Mouse (Mus musculus) stomach, embryonic 14.5 days (tissue): ENCODE measurements around the gene Dkk3. TPM values are rescaled to one million over a fixed set of nuclear protein-coding genes. Genes with fewer than 3 reads are reported as not detected.
A peak's percentile ranks its signal among the peaks of the same experiment; 100 is the strongest.

ENCODE experiments used
- ATAC-seq: fragments of 200-750 bp; cut with Nextera tagmentation; 2 replicates; pipeline ENCODE4 v1.8.0; 2017; ENCODE audit warnings: low read depth, moderate TSS enrichment; ENCODE audit not compliant: insufficient number of reproducible peaks, insufficient read depth, low FRiP score
- H3K27ac ChIP-seq: fragments of 300-500 bp; sonication (generic); 2 replicates; pipeline ENCODE4 v1.5.1; 2014; ENCODE audit warnings: mild to moderate bottlenecking, low read length, moderate library complexity, mixed read lengths
- H3K27me3 ChIP-seq: fragments of 300-500 bp; sonication (generic); 2 replicates; pipeline ENCODE4 v1.6.1; 2014; ENCODE audit warnings: low read length, control low read depth, mixed read lengths; ENCODE audit not compliant: control insufficient read depth, insufficient read depth
- H3K36me3 ChIP-seq: fragments of 300-500 bp; sonication (generic); 2 replicates; pipeline ENCODE4 v1.6.1; 2014; ENCODE audit warnings: mild to moderate bottlenecking, control low read depth, low read length, moderate library complexity, mixed read lengths; ENCODE audit not compliant: control insufficient read depth, insufficient read depth
- H3K4me1 ChIP-seq: fragments of 300-500 bp; sonication (generic); 2 replicates; pipeline ENCODE4 v1.6.1; 2014; ENCODE audit warnings: low read length, control low read depth, mixed read lengths; ENCODE audit not compliant: control insufficient read depth, insufficient read depth
- H3K4me2 ChIP-seq: fragments of 300-500 bp; sonication (generic); replicated peaks from 2 replicates; pipeline ENCODE4 v1.6.1; 2014; ENCODE audit warnings: low read depth, low read length, control low read depth
- H3K4me3 ChIP-seq: fragments of 300-500 bp; sonication (generic); 2 replicates; pipeline ENCODE4 v1.5.1; 2014; ENCODE audit warnings: low read depth, low read length, control low read depth
- H3K9ac ChIP-seq: fragments of 300-500 bp; sonication (generic); replicated peaks from 2 replicates; pipeline ENCODE4 v1.6.1; 2014; ENCODE audit warnings: low read depth, mild to moderate bottlenecking, control low read depth, low read length, moderate library complexity, mixed read lengths
- H3K9me3 ChIP-seq: fragments of 300-500 bp; sonication (generic); 2 replicates; pipeline ENCODE4 v1.6.1; 2016; ENCODE audit warnings: low read depth, low read length, control low read depth; ENCODE audit not compliant: control insufficient read depth
- WGBS: fragments of 180-500 bp; shearing (Covaris S2); extraction: QIAGEN DNeasy Blood & Tissue Kit; methylation state at CpG from one replicate; pipeline ENCODE4 v1.1.7; 2014; 5-methylcytosine and 5-hydroxymethylcytosine counted together
- polyA plus RNA-seq: library from polyadenylated mRNA; unstranded; fragments of >200 nt; fragmentation: Nextera tagmentation; extraction: Ambion mirVana; gene quantifications from 2 replicates; pipeline ENCODE4 v1.2.1, GENCODE M21; 2014

The Dkk3 gene
- polyA plus RNA-seq, 1 experiment from 2014 or later, result 31.5 TPM

DNA sequence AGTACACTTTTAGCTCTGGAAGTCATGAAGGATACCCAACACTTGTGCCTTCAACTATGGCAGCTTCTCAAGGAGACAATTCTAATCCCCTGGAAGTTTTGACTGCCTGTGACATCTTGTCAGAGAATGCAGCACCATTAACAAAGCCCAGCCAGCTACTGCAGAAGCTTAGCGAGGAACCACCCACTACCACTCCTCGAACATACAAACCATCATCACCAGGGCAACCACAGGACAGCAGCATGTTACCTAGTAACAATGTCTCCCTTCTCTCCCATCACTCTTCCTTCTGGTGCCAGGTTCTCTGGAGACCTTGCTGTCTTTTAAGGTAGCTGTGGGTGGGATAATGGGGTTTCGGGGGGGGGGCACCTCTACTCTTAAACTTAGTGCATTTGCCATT lies 40.5 kb upstream of the Dkk3 start:
- Histone ChIP-seq H3K9me3 (no peaks in the 10 kb centered on the region), H3K9ac (no peak overlapping the region), H3K4me1 (peaks cover 10% of the 10 kb centered on the region; the same call in 1 of the 2 replicates), H3K4me2 (no peak overlapping the region), H3K36me3 (no peaks in the 10 kb centered on the region), H3K4me3 (no peak overlapping the region), H3K27me3 (no peaks in the 10 kb centered on the region), H3K27ac (no peak overlapping the region)
- 61% methylated on average over 3 of the region's 3 CpGs for WGBS
- ATAC-seq, result no peak

DNA sequence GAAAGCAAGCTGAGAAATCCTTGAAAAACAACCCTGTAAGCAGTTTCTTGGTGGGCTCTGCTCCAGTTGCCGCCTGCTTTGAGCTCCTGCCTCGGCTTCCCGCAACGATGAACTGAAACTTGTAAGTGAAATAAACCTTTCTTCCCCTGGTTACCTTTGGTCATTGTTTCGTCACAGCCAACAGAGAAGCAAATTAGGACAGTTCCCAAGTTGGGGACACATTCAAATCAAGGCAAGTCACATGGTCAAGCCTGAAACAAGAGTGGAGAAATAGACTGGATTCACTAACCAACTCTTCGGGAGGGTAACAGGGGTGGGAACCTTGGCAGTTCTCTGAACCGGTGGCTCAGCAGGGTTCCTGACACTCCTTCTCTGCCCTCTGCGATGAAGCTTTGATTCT lies 38.6 kb upstream of the Dkk3 start:
- Histone ChIP-seq H3K9ac (no peak overlapping the region), H3K4me3 (no peak overlapping the region), H3K4me1 (no peaks in the 10 kb centered on the region), H3K27me3 (no peaks in the 10 kb centered on the region), H3K36me3 (no peaks in the 10 kb centered on the region), H3K4me2 (no peak overlapping the region), H3K27ac (no peak overlapping the region), H3K9me3 (no peaks in the 10 kb centered on the region)
- ATAC-seq, result no peak
- WGBS, result 70% methylated on average over 8 of the region's 8 CpGs

DNA sequence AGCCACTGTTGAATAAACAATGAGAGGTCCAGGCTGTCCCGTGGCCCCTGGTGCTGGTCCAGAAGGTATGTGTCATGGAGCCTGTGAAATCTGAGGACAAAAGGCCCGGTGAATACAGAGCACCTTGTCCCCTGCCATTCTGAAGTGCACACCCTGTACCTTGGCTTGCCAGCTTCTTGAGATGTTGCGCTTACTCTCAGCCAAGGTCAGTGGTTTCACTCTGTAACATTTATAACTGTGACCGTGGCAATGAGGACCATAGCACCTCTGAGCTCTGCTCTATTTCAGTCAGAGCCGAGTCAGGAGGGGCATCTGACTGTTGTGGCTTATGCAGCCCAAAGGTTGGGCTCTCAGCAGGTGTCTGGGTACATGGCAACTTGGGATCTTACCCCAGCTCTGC lies 35.4 kb upstream of the Dkk3 start:
- Histone ChIP-seq H3K9me3 (no peaks in the 10 kb centered on the region), H3K9ac (no peak overlapping the region), H3K27me3 (no peaks in the 10 kb centered on the region), H3K36me3 (no peaks in the 10 kb centered on the region), H3K27ac (no peak overlapping the region), H3K4me2 (no peak overlapping the region), H3K4me1 (no peaks in the 10 kb centered on the region), H3K4me3 (no peak overlapping the region)
- 80% methylated on average over 5 of the region's 5 CpGs for WGBS
- ATAC-seq, result no peak

DNA sequence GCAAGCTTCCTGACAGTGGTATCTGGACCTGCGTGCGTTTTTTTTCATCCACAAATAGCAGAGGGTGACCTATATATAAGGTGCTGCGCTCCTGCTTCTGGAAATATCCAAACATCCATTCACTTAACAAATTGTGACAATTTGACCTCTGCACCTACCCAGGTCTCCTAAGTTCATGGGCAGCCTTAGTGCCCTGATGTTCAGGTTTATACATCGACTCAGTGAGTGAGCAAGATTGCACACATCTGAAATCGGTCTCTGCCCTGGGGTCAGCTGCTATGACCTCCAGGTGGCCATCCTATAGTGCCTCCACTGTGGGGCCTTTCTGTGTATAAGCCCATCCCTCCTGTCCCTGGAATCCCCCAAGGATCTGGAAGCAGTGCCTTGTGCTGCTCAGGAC lies 33.9 kb upstream of the Dkk3 start:
- no peak for ATAC-seq
- no peaks in the 10 kb centered on the region for H3K9me3 ChIP-seq
- no peak overlapping the region for H3K4me3 ChIP-seq
- no peak overlapping the region for H3K27ac ChIP-seq
- no peak overlapping the region for H3K9ac ChIP-seq
- no peaks in the 10 kb centered on the region for H3K36me3 ChIP-seq
- 0 out of 2 replicates have a peak, but pooled peaks cover 2% of the 10 kb centered on the region for H3K4me1 ChIP-seq
- WGBS, result 61% methylated on average over 5 of the region's 5 CpGs
- H3K4me2 ChIP-seq, result no peak overlapping the region
- no peaks in the 10 kb centered on the region for H3K27me3 ChIP-seq

DNA sequence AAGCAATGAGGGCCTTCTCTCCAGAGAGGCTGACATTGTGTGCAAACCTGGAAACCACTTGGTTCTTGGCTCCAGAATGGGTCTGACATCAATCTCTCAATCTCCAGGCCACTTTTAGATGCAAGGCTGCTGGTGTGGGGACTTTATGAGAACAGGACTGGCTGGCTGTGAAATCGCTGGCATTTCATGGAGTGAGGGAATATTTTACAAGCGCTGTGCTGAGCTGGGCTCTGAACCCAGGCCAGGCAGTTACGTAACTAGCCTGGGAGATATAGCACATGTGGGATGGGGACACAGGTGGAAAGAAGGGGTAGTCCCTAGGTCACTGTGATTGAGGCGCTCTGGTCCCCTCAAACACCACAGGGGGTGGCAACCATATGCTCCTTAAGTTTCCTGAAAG lies 33.4 kb upstream of the Dkk3 start:
- no peak for ATAC-seq
- no peaks in the 10 kb centered on the region for H3K9me3 ChIP-seq
- H3K27me3 ChIP-seq, result no peaks in the 10 kb centered on the region
- WGBS, result 87% methylated on average over 4 of the region's 4 CpGs
- H3K4me2 ChIP-seq, result no peak overlapping the region
- no peak overlapping the region for H3K9ac ChIP-seq
- H3K36me3 ChIP-seq, result no peaks in the 10 kb centered on the region
- H3K4me3 ChIP-seq, result no peak overlapping the region
- no peak overlapping the region for H3K27ac ChIP-seq
- 0 out of 2 replicates have a peak, but pooled peaks cover 2% of the 10 kb centered on the region for H3K4me1 ChIP-seq

DNA sequence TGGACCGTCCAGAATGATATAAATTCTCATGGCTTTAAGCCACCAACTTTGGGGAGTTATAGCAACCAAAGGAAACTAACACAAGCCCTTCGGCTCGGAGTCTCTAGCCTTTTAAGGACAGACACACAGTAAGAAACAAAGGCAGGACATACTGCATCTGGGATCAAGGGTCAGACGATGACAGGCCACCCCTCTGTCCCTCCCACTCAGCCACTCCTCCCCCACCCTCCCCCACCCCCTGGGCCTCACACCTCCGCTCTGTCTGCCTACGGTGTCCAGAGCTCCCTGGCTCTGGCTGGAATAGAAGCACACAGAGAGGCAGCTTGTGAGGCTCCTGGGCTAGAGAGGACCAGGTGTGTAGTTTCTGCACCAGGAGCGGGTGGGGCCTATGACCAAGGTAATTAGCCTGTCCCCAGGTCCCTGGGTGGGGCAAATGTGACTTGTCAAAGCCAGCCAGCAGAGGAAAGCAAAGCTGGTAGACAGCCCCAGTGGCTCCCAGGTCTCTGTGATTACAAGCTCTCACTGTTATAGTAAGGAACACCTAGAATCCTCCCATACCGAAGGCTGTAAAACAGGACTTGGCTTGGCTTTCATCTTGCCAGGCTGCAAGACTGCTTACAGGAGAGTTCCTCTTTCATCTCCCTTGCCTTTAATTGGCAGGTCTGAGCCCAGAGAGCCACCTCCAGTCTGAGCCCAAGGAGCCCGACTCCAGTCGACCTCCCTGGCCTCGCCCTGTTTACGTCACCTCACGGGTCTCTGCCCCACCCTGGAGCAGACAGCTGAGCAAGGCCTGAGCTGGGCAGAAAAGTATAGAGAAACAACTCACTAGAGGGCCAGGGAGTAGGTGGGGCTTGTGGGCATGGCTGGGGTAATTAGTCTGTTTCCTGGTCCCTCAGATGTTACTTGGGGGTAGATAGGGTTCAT lies 28.9 kb upstream of the Dkk3 start:
- Histone ChIP-seq H3K36me3 (no peaks in the 10 kb centered on the region), H3K4me1 (0 out of 2 replicates have a peak, but pooled peaks cover 2% of the 10 kb centered on the region), H3K4me2 (no peak overlapping the region), H3K4me3 (no peak overlapping the region), H3K27me3 (no peaks in the 10 kb centered on the region), H3K27ac (peak overlapping the region; percentile 61; the same call in 1 of the 2 replicates), H3K9ac (no peak overlapping the region), H3K9me3 (no peaks in the 10 kb centered on the region)
- no peak; the same call in 1 of the 2 replicates for ATAC-seq
- 39% methylated on average over 13 of the region's 13 CpGs for WGBS

DNA sequence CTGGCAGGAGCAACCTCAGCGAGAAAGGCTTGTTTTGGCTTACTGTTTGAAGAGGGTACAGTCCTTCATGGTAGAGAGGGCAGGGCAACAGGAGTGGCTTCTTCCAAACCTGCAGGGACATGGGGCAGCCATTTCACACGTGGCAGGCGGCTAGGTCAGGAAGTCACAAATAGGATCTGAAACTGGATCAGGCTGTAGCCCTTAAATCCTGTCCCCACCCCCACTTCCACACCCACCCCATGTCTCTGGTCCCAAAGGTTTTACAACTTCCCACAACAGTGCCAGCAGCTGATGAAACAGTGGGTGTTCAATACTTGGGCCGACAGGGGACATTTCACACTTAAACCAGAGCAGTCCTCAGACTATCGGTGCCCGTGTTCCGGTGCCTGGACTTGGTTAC lies 28.0 kb upstream of the Dkk3 start:
- ATAC-seq, result no peak
- Histone ChIP-seq H3K27me3 (no peaks in the 10 kb centered on the region), H3K27ac (no peak overlapping the region), H3K4me1 (0 out of 2 replicates have a peak, but pooled peaks cover 2% of the 10 kb centered on the region), H3K4me2 (no peak overlapping the region), H3K4me3 (no peak overlapping the region), H3K9me3 (no peaks in the 10 kb centered on the region), H3K9ac (no peak overlapping the region), H3K36me3 (no peaks in the 10 kb centered on the region)
- WGBS, result 90% methylated on average over 7 of the region's 7 CpGs

DNA sequence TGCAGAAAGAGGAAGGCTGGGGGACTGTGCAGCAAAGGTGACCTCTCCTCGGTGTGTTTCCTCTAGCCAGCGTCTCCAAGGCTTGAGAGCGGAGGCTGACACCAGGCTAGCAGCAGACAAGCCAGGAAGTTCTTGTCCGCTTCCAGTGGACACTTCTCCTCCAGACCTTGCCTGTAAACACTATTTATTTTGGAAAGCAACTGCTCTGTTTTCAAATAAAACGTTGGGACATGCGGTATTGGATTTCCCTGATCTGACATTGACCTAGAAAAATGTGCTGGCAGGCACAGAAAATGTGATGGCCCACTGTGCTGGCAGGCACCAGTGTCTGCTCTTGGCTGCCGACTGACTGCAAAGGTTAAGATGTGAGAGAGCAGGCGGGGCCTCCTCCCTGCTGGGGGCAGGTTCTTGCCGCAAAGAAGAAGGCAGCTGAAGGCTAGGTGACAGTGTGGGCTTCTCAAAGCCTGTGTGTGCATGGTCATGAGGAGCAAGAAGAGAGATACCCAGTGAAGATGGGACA lies 26.4 kb upstream of the Dkk3 start:
- Histone ChIP-seq H3K4me3 (no peak overlapping the region), H3K9me3 (no peaks in the 10 kb centered on the region), H3K36me3 (no peaks in the 10 kb centered on the region), H3K9ac (no peak overlapping the region), H3K27me3 (no peaks in the 10 kb centered on the region), H3K4me2 (no peak overlapping the region), H3K4me1 (0 out of 2 replicates have a peak, but pooled peaks cover 4% of the 10 kb centered on the region), H3K27ac (no peak overlapping the region)
- 59% methylated on average over 9 of the region's 9 CpGs for WGBS
- ATAC-seq, result no peak
